Mouse (Mus musculus): ENCODE data around the gene Ndufaf8. TPM values are rescaled to one million over a fixed set of nuclear protein-coding genes. Genes with fewer than 3 reads are reported as not detected.
A peak's percentile ranks its signal among the peaks of the same experiment; 100 is the strongest.

Gene Ndufaf8
- polyA plus RNA-seq, 1 experiment from 2014 or later: 88.6 TPM

DNA sequence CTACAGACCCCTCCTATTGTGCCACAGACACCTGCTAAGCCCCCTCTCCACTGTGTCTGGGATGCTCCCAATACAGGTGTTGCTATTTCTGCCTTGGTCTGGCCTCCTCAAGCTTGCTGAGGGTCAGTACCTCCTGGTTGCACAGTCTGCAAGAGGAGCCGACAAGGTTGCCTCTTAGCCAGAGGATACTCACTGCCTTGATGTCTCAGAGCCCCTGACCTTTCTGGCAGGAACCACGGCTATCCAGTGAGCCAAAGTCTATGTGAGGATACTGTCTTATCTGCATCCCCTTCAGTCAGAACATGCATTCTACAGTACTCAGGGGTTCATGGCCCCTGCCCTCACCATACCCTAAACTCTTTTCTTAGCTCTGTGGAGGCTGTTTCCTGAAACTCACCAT is 18.9 kb downstream of the Ndufaf8 start:
- Histone ChIP-seq H3K9ac (no peak overlapping the region), H3K4me3 (ENCODE audit: low read depth, low read length) (no peak overlapping the region), H3K9me3 (ENCODE audit: low read depth, low read length) (no peaks in the 10 kb centered on the region), H3K4me2 (no peak overlapping the region), H3K36me3 (ENCODE audit: insufficient read depth) (peaks cover 53% of the 10 kb centered on the region), H3K27me3 (ENCODE audit: insufficient read depth, low read length) (no peaks in the 10 kb centered on the region), H3K27ac (ENCODE audit: low read depth) (no peak overlapping the region), H3K4me1 (ENCODE audit: insufficient read depth) (no peaks in the 10 kb centered on the region)
- DNase-seq (no peak), ATAC-seq (ENCODE audit: insufficient read depth) (no peak)
- TF ChIP-seq CTCF (IDR thresholded peaks at IDR 0.05; ENCODE audit: low read depth): no peak
- WGBS: 79% methylated on average over 2 of the region's 2 CpGs

DNA sequence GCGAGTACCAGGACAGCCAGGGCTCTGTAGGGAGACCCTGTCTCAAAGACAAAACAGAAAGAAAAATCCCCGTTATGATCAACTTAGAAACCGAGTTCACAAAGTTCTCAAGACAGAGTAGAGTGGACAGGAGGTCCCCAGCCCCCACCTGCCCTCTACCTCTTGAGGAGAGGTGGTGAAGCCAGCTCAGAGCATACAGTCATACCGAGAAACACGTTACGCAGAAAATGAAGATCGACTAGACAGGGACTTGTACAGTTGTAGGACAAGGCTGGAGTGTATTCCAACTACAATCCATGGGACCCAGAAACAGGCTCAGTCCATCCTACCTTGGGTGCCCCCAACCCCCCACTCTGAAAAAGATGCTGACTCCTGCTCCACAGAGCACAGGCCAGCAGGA is 20.4 kb downstream of the Ndufaf8 start:
- Histone ChIP-seq H3K4me1 (ENCODE audit: insufficient read depth) (no peaks in the 10 kb centered on the region), H3K36me3 (ENCODE audit: insufficient read depth) (peaks cover 53% of the 10 kb centered on the region), H3K27me3 (ENCODE audit: insufficient read depth, low read length) (no peaks in the 10 kb centered on the region), H3K4me2 (no peak overlapping the region), H3K27ac (ENCODE audit: low read depth) (no peak overlapping the region), H3K9me3 (ENCODE audit: low read depth, low read length) (no peaks in the 10 kb centered on the region), H3K4me3 (ENCODE audit: low read depth, low read length) (no peak overlapping the region), H3K9ac (no peak overlapping the region)
- ATAC-seq (ENCODE audit: insufficient read depth) (no peak), DNase-seq (no peak)
- TF ChIP-seq CTCF (IDR thresholded peaks at IDR 0.05; ENCODE audit: low read depth): no peak
- 92% methylated on average over 7 of the region's 7 CpGs for WGBS

DNA sequence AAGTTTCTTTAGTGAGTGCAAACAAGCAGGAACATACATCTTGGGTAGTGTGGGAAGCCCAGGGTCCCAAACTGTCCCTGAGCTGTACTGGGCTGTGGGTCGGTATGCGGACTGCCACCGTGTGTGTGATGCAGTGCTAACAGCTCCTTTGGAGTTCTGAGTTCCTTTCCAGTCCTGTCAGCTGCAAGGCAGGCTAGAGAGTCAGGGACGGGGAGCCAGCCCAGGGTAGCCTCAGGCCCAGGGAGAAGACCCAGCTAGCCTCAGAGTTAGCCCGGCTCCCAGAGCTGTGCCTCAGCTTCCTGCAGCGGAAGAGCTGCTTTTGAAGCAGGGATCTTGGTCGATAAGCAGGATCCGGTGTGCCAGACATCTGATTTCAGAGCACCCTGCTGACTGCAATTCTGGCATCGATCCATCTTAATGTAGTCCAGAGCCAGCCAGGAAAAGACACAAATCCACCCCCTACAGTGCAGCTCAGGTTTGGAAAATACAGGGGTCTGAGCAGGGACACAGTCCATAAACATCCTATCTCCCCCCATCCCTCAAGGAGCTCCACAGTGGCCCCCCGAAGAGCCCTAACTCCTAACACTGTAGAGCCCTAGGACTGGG is 21.3 kb downstream of the Ndufaf8 start:
- DNase-seq: no peak
- Histone ChIP-seq H3K27ac (ENCODE audit: low read depth) (no peak overlapping the region), H3K9me3 (ENCODE audit: low read depth, low read length) (no peaks in the 10 kb centered on the region), H3K9ac (no peak overlapping the region; the same call in 1 of the 2 replicates), H3K4me1 (ENCODE audit: insufficient read depth) (no peaks in the 10 kb centered on the region), H3K4me3 (ENCODE audit: low read depth, low read length) (no peak overlapping the region), H3K36me3 (ENCODE audit: insufficient read depth) (peaks cover 48% of the 10 kb centered on the region), H3K27me3 (ENCODE audit: insufficient read depth, low read length) (no peaks in the 10 kb centered on the region), H3K4me2 (no peak overlapping the region)
- WGBS: 79% methylated on average over 10 of the region's 10 CpGs
- TF ChIP-seq CTCF (IDR thresholded peaks at IDR 0.05; ENCODE audit: low read depth): no peak
- ATAC-seq (ENCODE audit: insufficient read depth): no peak

DNA sequence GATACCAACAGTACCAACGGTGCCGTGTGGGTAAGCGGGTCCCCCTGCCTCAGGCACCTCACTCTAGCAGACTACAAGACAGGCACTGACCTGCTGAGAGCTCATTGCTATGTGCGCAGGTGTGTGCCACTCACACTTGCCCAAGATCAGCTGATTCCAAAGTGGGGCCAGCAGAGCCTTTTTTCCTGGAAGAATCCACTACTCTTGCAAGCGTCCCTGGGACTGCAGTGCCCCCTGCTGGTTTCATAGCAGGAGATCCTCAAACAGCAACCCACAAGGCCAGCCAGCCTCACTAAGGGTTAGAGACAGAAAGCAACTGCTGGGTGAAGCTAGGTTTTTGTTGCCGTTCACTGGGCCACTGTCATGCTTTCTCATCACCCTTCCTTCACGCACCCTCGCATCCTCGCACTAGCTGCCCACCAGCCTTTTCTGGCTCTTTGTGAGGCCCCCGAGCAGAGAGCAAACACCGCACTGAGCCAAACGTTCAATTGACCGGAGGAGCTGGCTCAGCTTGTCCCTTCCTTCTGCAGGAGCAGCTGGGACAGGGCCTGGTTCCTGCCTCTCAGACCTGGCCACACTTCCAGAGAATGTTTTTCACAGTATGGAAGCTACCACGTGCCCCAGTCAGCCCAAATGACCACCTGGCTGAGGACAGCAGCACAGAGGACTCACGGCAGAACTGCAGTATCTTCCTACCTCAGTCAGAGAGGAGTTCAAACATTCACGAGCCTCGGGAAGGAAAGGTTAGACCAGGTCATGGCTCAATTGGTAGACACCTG is 22.1 kb downstream of the Ndufaf8 start:
- DNase-seq: peak; percentile 80
- H3K4me2 ChIP-seq: no peak overlapping the region
- H3K36me3 ChIP-seq (ENCODE audit: insufficient read depth): peaks cover 45% of the 10 kb centered on the region
- no peak overlapping the region for H3K9ac ChIP-seq
- no peak for ATAC-seq (ENCODE audit: insufficient read depth)
- no peak overlapping the region for H3K27ac ChIP-seq (ENCODE audit: low read depth)
- no peaks in the 10 kb centered on the region for H3K4me1 ChIP-seq (ENCODE audit: insufficient read depth)
- WGBS: 76% methylated on average over 17 of the region's 17 CpGs
- TF ChIP-seq CTCF (IDR thresholded peaks at IDR 0.05; ENCODE audit: low read depth): peak; percentile 77
- no peaks in the 10 kb centered on the region for H3K9me3 ChIP-seq (ENCODE audit: low read depth, low read length)
- H3K4me3 ChIP-seq (ENCODE audit: low read depth, low read length): no peak overlapping the region
- no peaks in the 10 kb centered on the region for H3K27me3 ChIP-seq (ENCODE audit: insufficient read depth, low read length)

DNA sequence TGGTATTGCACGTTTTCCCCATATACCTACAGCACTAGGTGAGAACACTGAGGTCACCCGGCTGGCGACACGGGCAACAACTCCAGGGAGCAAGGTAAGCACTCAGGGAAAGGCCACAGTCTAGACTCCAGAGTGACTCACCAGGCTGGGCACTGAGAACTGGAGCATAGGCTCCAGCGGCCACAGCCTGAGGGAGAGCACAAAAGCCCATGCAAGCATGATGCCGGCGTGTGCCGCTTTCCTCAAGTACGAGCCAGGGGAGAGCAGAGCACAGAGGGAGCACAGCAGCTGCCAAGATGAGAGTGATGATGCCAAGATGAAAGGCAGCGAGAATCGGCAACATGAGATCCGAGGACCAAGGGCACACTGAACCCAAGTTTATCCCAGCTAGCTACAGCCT is 23.4 kb downstream of the Ndufaf8 start:
- no peak overlapping the region for H3K4me3 ChIP-seq (ENCODE audit: low read depth, low read length)
- ATAC-seq (ENCODE audit: insufficient read depth): no peak
- H3K9ac ChIP-seq: no peak overlapping the region
- H3K27me3 ChIP-seq (ENCODE audit: insufficient read depth, low read length): no peaks in the 10 kb centered on the region
- TF ChIP-seq CTCF (IDR thresholded peaks at IDR 0.05; ENCODE audit: low read depth): no peak
- DNase-seq: no peak
- 81% methylated on average over 12 of the region's 12 CpGs for WGBS
- no peak overlapping the region for H3K4me2 ChIP-seq
- peaks cover 43% of the 10 kb centered on the region for H3K36me3 ChIP-seq (ENCODE audit: insufficient read depth)
- no peaks in the 10 kb centered on the region for H3K4me1 ChIP-seq (ENCODE audit: insufficient read depth)
- no peaks in the 10 kb centered on the region for H3K9me3 ChIP-seq (ENCODE audit: low read depth, low read length)
- H3K27ac ChIP-seq (ENCODE audit: low read depth): no peak overlapping the region

DNA sequence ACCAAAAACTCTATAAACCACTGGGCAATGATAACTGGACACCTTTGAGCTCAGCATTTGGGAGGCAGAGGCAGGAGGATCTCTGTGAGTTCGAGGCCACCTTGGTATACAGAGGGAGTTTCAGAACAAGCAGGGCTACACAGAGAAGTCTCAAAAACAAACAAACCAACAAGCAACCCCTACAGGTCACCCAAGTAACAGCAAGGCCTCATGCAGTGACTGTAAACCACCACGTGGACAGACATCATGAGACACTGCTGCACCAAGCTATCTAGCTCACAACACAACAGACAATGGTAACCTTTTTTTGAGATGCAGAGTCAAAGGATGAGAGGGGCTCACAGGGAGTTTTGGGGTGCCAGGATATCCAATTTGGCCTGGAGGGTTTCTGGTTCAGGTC is 28.1 kb downstream of the Ndufaf8 start:
- H3K4me2 ChIP-seq: no peak overlapping the region
- DNase-seq (no peak), ATAC-seq (ENCODE audit: insufficient read depth) (no peak)
- peaks cover 53% of the 10 kb centered on the region for H3K36me3 ChIP-seq (ENCODE audit: insufficient read depth)
- 90% methylated on average over 2 of the region's 2 CpGs for WGBS
- H3K9me3 ChIP-seq (ENCODE audit: low read depth, low read length): no peaks in the 10 kb centered on the region
- H3K27me3 ChIP-seq (ENCODE audit: insufficient read depth, low read length): no peaks in the 10 kb centered on the region
- no peak overlapping the region for H3K27ac ChIP-seq (ENCODE audit: low read depth)
- no peak for TF ChIP-seq CTCF (IDR thresholded peaks at IDR 0.05; ENCODE audit: low read depth)
- no peak overlapping the region for H3K4me3 ChIP-seq (ENCODE audit: low read depth, low read length)
- H3K9ac ChIP-seq: no peak overlapping the region
- H3K4me1 ChIP-seq (ENCODE audit: insufficient read depth): no peaks in the 10 kb centered on the region

DNA sequence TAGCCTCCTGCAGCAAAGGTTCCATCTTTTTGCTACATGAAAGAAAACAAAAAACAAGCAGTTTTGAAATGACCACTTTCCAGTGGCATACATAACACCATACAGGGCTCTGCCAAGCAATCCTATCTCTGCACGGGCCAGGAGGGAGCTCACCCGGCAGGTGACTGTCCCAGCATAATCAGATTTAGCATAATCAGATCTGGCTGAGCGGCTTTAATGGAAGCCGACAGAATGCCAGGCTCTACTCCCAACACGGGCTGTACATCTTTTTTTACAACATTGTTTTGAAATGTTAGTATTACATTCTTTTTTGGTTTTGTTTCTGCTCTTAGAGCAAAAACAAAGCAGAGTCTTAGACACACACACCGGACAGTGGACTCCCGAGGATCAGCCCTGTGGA is 30.6 kb downstream of the Ndufaf8 start:
- peaks cover 66% of the 10 kb centered on the region for H3K36me3 ChIP-seq (ENCODE audit: insufficient read depth)
- ATAC-seq (ENCODE audit: insufficient read depth): no peak

More for the DNA sequence above, 30.6 kb downstream of the Ndufaf8 start:
- Histone ChIP-seq H3K4me2 (no peak overlapping the region), H3K4me3 (ENCODE audit: low read depth, low read length) (no peak overlapping the region), H3K27ac (ENCODE audit: low read depth) (no peak overlapping the region), H3K27me3 (ENCODE audit: insufficient read depth, low read length) (no peaks in the 10 kb centered on the region), H3K9ac (no peak overlapping the region; the same call in 1 of the 2 replicates), H3K9me3 (ENCODE audit: low read depth, low read length) (no peaks in the 10 kb centered on the region), H3K4me1 (ENCODE audit: insufficient read depth) (no peaks in the 10 kb centered on the region)
- WGBS: 86% methylated on average over 7 of the region's 7 CpGs
- TF ChIP-seq CTCF (IDR thresholded peaks at IDR 0.05; ENCODE audit: low read depth): no peak
- DNase-seq: no peak

Data from lung, embryonic 14.5 days (tissue).